Mouse (Mus musculus) kidney, postnatal 10 days (tissue): ENCODE results near the gene Sox21.

Experiments
- DNase-seq: peaks from one replicate; pipeline ENCODE4 v3.0.0; 2021; ENCODE audit warnings: mixed read lengths

Gene Sox21

GRCm38 (mm10) chr14:118225061-118225743 is 11.6 kb downstream of the Sox21 start:
- DNase-seq: no peak

GRCm38 (mm10) chr14:118220885-118221284 is 15.9 kb downstream of the Sox21 start:
- DNase-seq: no peak

- DNase-seq: no peak
Measured at GRCm38 (mm10) chr14:118216826-118217225, 20.0 kb downstream of the Sox21 start.

GRCm38 (mm10) chr14:118212188-118212804 is 24.5 kb downstream of the Sox21 start:
- DNase-seq: no peak

GRCm38 (mm10) chr14:118209642-118210041 is 27.2 kb downstream of the Sox21 start:
- DNase-seq: peak; percentile 65

- DNase-seq: no peak
Measured at GRCm38 (mm10) chr14:118207347-118207746, 29.5 kb downstream of the Sox21 start.

GRCm38 (mm10) chr14:118203031-118203430 is 33.8 kb downstream of the Sox21 start:
- no peak for DNase-seq

GRCm38 (mm10) chr14:118202006-118202405 is 34.8 kb downstream of the Sox21 start:
- no peak for DNase-seq

- DNase-seq: no peak
Measured at GRCm38 (mm10) chr14:118200731-118201130, 36.1 kb downstream of the Sox21 start.

- no peak for DNase-seq
Measured at GRCm38 (mm10) chr14:118197063-118197462, 39.8 kb downstream of the Sox21 start.

GRCm38 (mm10) chr14:118194219-118194914 is 42.5 kb downstream of the Sox21 start:
- no peak for DNase-seq

- no peak for DNase-seq
Measured at GRCm38 (mm10) chr14:118193663-118194062, 43.2 kb downstream of the Sox21 start.

GRCm38 (mm10) chr14:118193001-118193628 is 43.7 kb downstream of the Sox21 start:
- no peak for DNase-seq

- peak; percentile 23 for DNase-seq
Measured at GRCm38 (mm10) chr14:118191442-118191841, 45.4 kb downstream of the Sox21 start.
